Mouse (Mus musculus) forebrain, embryonic 11.5 days (tissue): ENCODE results near the gene Dyrk1a. TPM values are rescaled to one million over a fixed set of nuclear protein-coding genes. Genes with fewer than 3 reads are reported as not detected.

Experiments
- ATAC-seq: fragments of 200-750 bp; cut with Nextera tagmentation; replicated peaks from 2 replicates; pipeline ENCODE4 v1.8.0; 2017; ENCODE audit warnings: moderate TSS enrichment; ENCODE audit not compliant: low FRiP score
- DNase-seq: peaks from one replicate; pipeline ENCODE4 v3.0.0-alpha.2; 2017; ENCODE audit warnings: low spot score
- H3K27ac ChIP-seq: fragments of 300-500 bp; sonication (generic); 2 replicates; pipeline ENCODE4 v1.5.1; 2014; ENCODE audit warnings: low read depth, low read length
- H3K27me3 ChIP-seq: fragments of 300-500 bp; sonication (generic); 2 replicates; pipeline ENCODE4 v1.6.1; 2014; ENCODE audit warnings: mild to moderate bottlenecking, low read length, mixed read lengths; ENCODE audit not compliant: control insufficient read depth, insufficient read depth
- H3K36me3 ChIP-seq: fragments of 300-500 bp; sonication (generic); 2 replicates; pipeline ENCODE4 v1.6.1; 2014; ENCODE audit warnings: mild to moderate bottlenecking, low read length, moderate library complexity, mixed read lengths; ENCODE audit not compliant: control insufficient read depth, insufficient read depth
- H3K4me1 ChIP-seq: fragments of 300-500 bp; sonication (generic); replicated peaks from 2 replicates; pipeline ENCODE4 v1.6.1; 2014; ENCODE audit warnings: low read length, mixed read lengths; ENCODE audit not compliant: control insufficient read depth, insufficient read depth
- H3K4me2 ChIP-seq: fragments of 300-500 bp; sonication (generic); 2 replicates; pipeline ENCODE4 v1.6.1; 2014; ENCODE audit warnings: low read depth, mild to moderate bottlenecking, low read length, moderate library complexity, mixed read lengths; ENCODE audit not compliant: severe bottlenecking
- H3K4me3 ChIP-seq: fragments of 300-500 bp; sonication (generic); 2 replicates; pipeline ENCODE4 v1.5.1; 2014; ENCODE audit warnings: low read depth, low read length
- H3K9ac ChIP-seq: fragments of 300-500 bp; sonication (generic); 2 replicates; pipeline ENCODE4 v1.6.1; 2014; ENCODE audit warnings: low read length
- H3K9me3 ChIP-seq: fragments of 300-500 bp; sonication (generic); 2 replicates; pipeline ENCODE4 v1.6.1; 2016; ENCODE audit warnings: low read length, mixed read lengths; ENCODE audit not compliant: control insufficient read depth
- WGBS: fragments of 180-500 bp; shearing (Covaris S2); extraction: QIAGEN DNeasy Blood & Tissue Kit; methylation state at CpG from one replicate; pipeline ENCODE4 v1.1.7; 2014; 5-methylcytosine and 5-hydroxymethylcytosine counted together
- polyA plus RNA-seq: library from polyadenylated mRNA; unstranded; fragments of >200 nt; fragmentation: Nextera tagmentation; extraction: Ambion mirVana; gene quantifications from 2 replicates; pipeline ENCODE4 v1.2.1, GENCODE M21; 2014

Gene Dyrk1a
- 12.0 and 13.5 TPM in 2 replicates for polyA plus RNA-seq

DNA sequence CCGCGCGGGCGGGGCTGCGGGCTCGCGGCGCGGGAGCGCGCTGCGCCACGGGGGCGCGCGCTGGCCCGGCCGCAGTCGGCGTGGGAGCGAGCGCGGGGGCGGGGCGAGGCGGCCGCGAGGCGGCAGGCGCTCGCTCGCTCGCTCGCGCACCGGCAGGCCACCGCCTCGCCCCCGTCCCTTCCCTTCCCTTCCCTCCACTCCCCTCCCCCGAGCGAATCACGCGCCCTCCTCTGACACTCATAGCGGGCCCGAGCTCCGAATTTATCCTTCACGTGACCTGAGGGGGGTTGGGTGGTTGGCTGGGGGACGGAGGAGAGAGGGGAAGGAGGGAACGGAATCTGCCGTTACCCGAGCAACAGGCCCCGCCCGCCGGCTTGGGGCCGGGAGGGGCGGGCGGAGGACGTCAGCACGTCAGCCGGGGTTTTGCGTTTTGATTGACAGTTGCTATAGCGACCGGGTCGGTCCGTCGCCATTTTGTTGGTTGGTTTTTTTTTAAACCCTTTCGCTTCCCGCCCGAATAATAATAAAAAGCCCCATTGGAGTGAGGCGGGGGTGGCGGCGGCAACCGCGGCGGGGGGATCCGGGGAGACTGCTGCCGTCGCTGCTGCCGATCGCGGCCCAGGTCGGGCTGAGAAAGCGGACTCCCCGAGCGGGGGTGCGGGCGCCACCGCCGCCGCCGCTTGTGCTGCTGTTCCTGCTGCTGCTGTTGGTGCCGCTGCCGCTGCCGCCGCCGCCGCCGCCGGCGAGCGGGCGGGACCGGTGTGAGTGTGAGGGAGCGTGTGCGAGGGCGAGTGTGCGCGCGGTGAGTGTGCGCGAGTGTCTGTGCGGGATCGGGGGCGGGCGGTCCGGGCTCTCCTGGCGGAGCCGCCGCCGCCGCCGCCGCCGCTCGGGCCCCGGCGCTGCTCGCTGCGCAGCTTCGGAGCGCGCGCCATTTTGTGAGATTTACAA, at the start of gene Dyrk1a:
Gene Dyrk1a (plus strand): TSS at position 782 of the 948 bp plus-strand sequence.
- no peaks in the 10 kb centered on the region for H3K9me3 ChIP-seq
- H3K4me2 ChIP-seq, result peak within 1 kb of the TSS; percentile 64
- peak within 1 kb of the TSS; percentile 99 for H3K9ac ChIP-seq
- under 1% methylated on average over 79 of the region's 133 CpGs for WGBS
- H3K27ac ChIP-seq, result peak within 1 kb of the TSS; percentile 100
- peak; percentile 99 for DNase-seq
- H3K36me3 ChIP-seq, result no peaks in the 10 kb centered on the region
- H3K27me3 ChIP-seq, result no peaks in the 10 kb centered on the region
- peak within 1 kb of the TSS; percentile 100 for H3K4me3 ChIP-seq
- peaks cover 7% of the 10 kb centered on the region; the same call in 1 of the 2 replicates for H3K4me1 ChIP-seq
- peak; percentile 95 for ATAC-seq

DNA sequence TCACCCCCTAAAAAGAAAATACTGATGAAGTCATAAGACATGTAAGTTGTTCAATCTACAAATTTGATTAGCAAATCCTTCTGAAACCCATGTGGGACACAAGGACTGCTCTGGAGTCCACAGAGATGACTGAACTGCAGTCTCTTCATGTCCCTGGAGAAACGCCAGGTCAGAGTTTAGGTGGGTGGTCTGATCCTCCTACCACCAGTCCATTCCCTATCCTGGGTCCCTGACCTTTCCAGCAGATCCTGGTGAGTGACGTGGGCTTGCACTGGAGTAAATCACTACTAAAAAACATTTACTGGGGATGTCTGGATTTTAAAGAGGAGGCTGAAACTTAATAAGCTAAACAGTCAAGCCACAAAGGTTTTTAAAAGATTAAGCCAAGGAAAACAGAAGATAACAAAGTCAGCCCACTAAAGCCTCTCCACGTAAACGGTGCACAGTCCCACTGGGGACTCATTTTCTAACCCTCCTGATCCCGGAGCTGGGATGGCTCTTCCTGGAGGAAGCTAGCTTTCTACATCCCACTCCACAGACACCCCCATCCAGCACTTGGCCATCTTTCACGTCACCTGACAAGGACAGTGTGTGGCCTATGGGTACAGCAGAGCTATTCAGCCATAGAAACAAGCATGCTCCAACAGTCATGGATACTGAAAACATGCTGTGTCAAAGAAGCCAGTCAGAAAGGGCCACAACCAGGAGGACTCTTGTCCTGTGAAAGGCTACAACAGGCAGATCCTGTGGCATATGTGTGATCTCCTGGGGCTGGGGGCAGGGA, 46.0 kb upstream of the Dyrk1a start:
- H3K9me3 ChIP-seq, result no peaks in the 10 kb centered on the region
- WGBS, result 78% methylated on average over 6 of the region's 6 CpGs
- no peak overlapping the region for H3K27ac ChIP-seq
- H3K9ac ChIP-seq, result no peak overlapping the region
- DNase-seq (no peak), ATAC-seq (no peak)
- H3K36me3 ChIP-seq, result no peaks in the 10 kb centered on the region
- H3K4me1 ChIP-seq, result peaks cover 8% of the 10 kb centered on the region
- H3K27me3 ChIP-seq, result no peaks in the 10 kb centered on the region
- no peak overlapping the region for H3K4me2 ChIP-seq
- no peak overlapping the region for H3K4me3 ChIP-seq

DNA sequence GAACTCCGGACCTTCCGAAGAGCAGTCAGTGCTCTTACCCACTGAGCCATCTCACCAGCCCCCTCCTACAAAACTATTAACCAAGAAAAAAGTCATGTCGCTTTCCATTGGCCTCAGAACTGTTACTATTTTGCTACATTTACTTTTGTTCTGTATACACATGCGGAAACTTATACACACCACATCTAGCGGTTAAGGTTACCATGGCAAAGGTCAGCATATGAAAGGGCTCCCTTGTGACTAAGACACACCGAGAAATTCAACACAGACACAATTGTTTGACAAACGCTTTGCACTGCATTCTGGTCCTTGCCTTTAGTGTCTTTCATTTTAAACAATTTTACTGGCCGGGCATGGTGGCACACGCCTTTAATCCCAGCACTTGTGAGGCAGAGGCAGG, 45.1 kb upstream of the Dyrk1a start:
- 87% methylated on average over 9 of the region's 9 CpGs for WGBS
- H3K4me1 ChIP-seq, result peaks cover 8% of the 10 kb centered on the region
- no peaks in the 10 kb centered on the region for H3K36me3 ChIP-seq

DNA sequence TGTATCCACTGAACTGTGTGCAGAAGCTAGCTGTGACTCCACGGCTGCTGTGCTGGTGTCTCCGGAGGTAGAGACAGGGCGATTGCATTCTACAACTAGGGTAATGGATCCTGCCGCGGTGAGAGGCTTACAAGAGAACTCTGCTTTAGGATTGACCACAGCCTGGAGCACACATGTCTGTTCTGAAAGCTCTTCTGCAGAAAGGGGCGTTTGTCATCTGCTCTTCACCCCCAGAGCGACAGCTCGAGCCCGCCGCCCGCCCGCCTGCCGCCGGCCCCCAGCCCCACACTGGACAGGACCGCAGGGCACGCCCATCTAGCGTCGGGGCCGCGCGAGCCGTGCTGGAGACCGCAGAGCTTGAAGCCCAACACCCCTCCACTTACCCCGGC, 43.9 kb upstream of the Dyrk1a start:
- peak overlapping the region; percentile 76 for H3K9ac ChIP-seq
- no peaks in the 10 kb centered on the region for H3K27me3 ChIP-seq
- DNase-seq (peak; percentile 56), ATAC-seq (peak; percentile 76)
- no peaks in the 10 kb centered on the region for H3K36me3 ChIP-seq
- H3K4me3 ChIP-seq, result peak overlapping the region; percentile 79
- whole genome bisulfite sequencing, result under 1% methylated on average over 23 of the region's 24 CpGs
- peaks cover 8% of the 10 kb centered on the region for H3K4me1 ChIP-seq
- no peaks in the 10 kb centered on the region for H3K9me3 ChIP-seq
- peak overlapping the region; percentile 88 for H3K4me2 ChIP-seq
- peak overlapping the region; percentile 82 for H3K27ac ChIP-seq

More for the DNA sequence above, 45.1 kb upstream of the Dyrk1a start:
- no peak for ATAC-seq
- no peak for DNase-seq
- no peaks in the 10 kb centered on the region for H3K27me3 ChIP-seq
- no peak overlapping the region for H3K27ac ChIP-seq
- no peak overlapping the region for H3K9ac ChIP-seq
- H3K4me2 ChIP-seq, result no peak overlapping the region
- H3K4me3 ChIP-seq, result no peak overlapping the region
- H3K9me3 ChIP-seq, result no peaks in the 10 kb centered on the region

DNA sequence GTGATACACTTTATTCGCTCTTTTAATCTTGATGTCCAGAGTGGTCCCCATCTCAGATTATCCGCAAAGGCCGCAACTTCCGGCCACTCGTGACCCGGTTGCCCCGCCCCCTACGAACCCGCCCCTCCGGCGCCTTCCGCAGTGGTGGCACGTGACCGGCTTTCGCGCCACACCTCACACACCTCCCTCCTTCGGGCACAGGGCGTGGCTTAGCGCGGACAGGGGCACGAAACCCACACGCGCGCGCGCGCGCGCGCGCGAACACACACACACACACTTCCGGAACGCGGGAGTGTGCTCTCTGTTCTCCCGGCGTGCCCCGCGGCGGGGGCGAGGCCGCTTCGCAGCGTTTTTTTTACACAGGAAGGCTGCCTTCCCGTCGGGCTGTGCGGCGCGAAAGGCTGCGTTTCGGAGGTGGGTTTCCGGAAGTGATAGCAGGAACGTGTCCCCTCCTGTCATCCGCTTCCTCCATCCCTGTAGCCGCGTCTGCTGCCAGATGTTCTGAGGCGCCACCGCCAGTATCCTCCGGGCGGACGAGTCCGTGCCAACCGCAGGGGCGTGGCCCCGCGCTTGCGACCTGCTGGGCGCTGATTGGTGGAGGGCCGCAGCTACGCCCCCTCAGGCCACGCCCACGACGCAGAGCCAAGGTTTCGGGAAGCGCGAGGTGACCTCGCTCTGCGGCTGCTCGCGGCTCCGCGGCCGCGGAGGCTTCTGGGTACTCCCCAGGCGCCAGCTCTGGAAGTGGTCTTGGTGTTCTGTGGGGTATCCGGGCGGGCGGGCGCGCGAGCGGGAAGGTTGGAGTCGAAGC, 43.3 kb upstream of the Dyrk1a start, which contains the start of gene Vps26c:
Gene Vps26c (minus strand): TSS at position 487 of the 808 bp plus-strand sequence.
- H3K27ac ChIP-seq, result peak within 1 kb of the TSS; percentile 82
- under 1% methylated on average over 92 of the region's 93 CpGs for WGBS
- H3K4me3 ChIP-seq, result peak within 1 kb of the TSS; percentile 79
- H3K9ac ChIP-seq, result peak within 1 kb of the TSS; percentile 76
- H3K4me2 ChIP-seq, result peak within 1 kb of the TSS; percentile 88
- DNase-seq, result peak; percentile 98
- H3K27me3 ChIP-seq, result no peaks in the 10 kb centered on the region
- no peaks in the 10 kb centered on the region for H3K36me3 ChIP-seq
- no peaks in the 10 kb centered on the region for H3K9me3 ChIP-seq
- peaks cover 8% of the 10 kb centered on the region for H3K4me1 ChIP-seq
- ATAC-seq, result peak; percentile 93

DNA sequence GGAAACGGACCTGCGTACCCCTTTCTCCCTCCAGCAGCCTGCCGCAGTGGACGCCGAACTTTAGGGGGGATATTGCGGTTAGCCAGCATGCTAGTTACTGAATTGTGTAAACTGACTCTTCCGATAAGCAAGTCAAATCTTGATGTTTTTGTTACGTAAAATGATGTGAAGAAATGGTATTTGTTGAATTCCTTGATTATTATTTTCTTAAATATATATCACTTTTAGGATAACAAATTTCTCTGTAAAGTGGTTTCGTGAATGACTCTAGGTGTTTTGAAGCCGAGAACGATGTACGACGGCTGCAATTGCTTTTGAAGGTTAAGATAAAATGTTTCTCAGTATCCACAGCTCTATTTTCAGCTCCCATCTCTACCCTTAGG, 42.7 kb upstream of the Dyrk1a start:
- Histone ChIP-seq H3K4me2 (peak overlapping the region; percentile 88), H3K27ac (peak overlapping the region; percentile 82), H3K4me3 (peak overlapping the region; percentile 79), H3K36me3 (no peaks in the 10 kb centered on the region), H3K9ac (peak overlapping the region; percentile 76), H3K9me3 (no peaks in the 10 kb centered on the region), H3K27me3 (no peaks in the 10 kb centered on the region), H3K4me1 (peaks cover 8% of the 10 kb centered on the region)
- DNase-seq (no peak), ATAC-seq (no peak)
- WGBS, result 12% methylated on average over 13 of the region's 13 CpGs

DNA sequence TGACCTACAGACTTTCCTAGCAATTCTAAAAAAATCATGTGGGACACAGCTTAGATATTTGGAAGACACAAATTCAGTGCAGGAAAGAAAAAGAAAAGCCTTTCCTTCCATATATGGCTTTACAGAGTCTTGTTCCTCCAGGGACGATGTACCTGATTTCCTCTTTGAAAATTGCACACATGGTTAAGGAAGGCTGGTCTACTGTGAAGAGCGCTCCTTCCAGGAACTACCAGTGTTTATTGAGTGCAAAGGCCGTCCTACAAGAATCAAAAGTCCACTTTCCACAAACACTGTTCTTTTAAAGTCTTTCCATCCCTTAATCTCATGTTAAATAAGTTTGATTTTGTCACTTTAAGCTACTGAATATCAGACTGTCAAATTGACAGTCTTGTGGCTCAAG, 42.3 kb upstream of the Dyrk1a start:
- Histone ChIP-seq H3K9ac (peak overlapping the region; percentile 76), H3K4me1 (peaks cover 8% of the 10 kb centered on the region), H3K4me3 (peak overlapping the region; percentile 79), H3K27me3 (no peaks in the 10 kb centered on the region), H3K36me3 (no peaks in the 10 kb centered on the region), H3K27ac (no peak overlapping the region), H3K9me3 (no peaks in the 10 kb centered on the region), H3K4me2 (peak overlapping the region; percentile 88)
- ATAC-seq, result no peak
- WGBS, result 75% methylated on average over 3 of the region's 3 CpGs
- DNase-seq, result no peak

DNA sequence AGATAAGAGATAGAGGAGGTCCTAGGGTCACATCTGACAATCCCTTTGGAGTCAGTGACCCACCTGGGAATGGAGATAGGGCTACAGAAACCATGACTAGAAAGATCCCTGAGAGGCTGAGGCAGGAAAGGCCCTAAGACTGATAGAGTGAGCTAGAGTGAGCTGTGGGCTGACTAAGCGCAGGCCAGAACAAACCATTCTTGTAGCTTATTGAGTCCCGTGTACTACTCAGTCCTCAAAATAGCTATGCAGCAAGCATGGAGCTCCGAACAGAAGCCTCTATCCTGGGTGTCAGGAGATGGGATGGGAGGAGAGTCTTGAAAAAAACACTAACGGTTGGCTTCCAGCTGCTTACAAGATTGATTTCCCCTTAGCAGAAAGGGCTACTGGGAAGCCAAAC, 38.5 kb upstream of the Dyrk1a start:
- H3K9ac ChIP-seq, result no peak overlapping the region
- no peak for ATAC-seq
- 88% methylated on average over 4 of the region's 4 CpGs for WGBS

More for the DNA sequence above, 38.5 kb upstream of the Dyrk1a start:
- Histone ChIP-seq H3K27me3 (no peaks in the 10 kb centered on the region), H3K9me3 (no peaks in the 10 kb centered on the region), H3K4me3 (no peak overlapping the region), H3K27ac (no peak overlapping the region), H3K4me1 (no peaks in the 10 kb centered on the region), H3K4me2 (no peak overlapping the region), H3K36me3 (no peaks in the 10 kb centered on the region)
- DNase-seq, result no peak
